Comparison of ENCODE assay signal across 26 mouse cellular contexts in the genomic region with DNA sequence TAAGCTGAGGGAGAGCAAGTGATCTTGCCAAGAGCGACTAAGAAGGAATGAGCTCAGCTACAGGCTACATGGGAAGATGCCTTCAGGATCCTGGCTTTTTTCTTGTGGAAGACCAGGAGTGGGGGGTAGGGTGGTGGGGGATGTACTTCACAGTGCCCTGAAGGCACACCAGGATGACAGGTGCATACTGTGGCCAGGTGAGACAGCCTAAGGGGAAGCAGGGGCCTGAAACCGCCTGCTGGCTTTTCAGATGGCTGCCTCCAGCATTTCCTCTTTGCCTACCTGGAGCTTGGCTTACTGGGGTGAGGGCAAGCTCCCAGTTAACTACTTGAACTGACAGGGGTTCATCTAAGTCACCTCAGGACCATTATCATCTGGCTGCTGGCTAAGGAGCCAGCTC. TPM values are rescaled to one million over a fixed set of nuclear protein-coding genes. Genes with fewer than 3 reads are reported as not detected.
A peak's percentile ranks its signal among the peaks of the same experiment; 100 is the strongest.
DNase-seq lines count a peak whose midpoint lies in the region; ATAC-seq lines count a peak whose summit lies in the region.
"Had no signal": no experiment of that assay in that cellular context is flagged by ENCODE, and none has a peak within 500 bp of the region (broad histone marks: within the 10 kb centered on the region; RNA-seq: fewer than 3 reads in every experiment).

No protein-coding gene starts in this region.

- DNase-seq in forebrain, embryonic 10.5 days (ENCODE audit: extremely low spot score, low spot score) = no peak
- DNase-seq in kidney, postnatal 25 days = no peak
- no peak for DNase-seq in right cerebral cortex, postnatal 4 days
- DNase-seq: adrenal gland, postnatal 25 days; B cell, adult 2 months; cerebellum, adult 18-20 months; cerebellum, adult 9-10 months; cerebellum, postnatal 14 days; gastrocnemius, postnatal 10 days; gastrocnemius, postnatal 36 days; heart, adult 2 months; heart, postnatal 10 days; heart, postnatal 36 days had no signal

- peaks cover 18% of the 10 kb centered on the region for H3K27me3 ChIP-seq in forebrain, embryonic 10.5 days (ENCODE audit: poor library complexity, severe bottlenecking)
- H3K27me3 ChIP-seq in forebrain, embryonic 15.5 days = no peaks in the 10 kb centered on the region
- H3K27me3 ChIP-seq in kidney, embryonic 16.5 days (ENCODE audit: insufficient read depth, low read length) = no peaks in the 10 kb centered on the region
- H3K27me3 ChIP-seq in midbrain, embryonic 16.5 days (ENCODE audit: control insufficient read depth, insufficient read depth, low read depth, low read length) = no peaks in the 10 kb centered on the region; the same call in 1 of the 2 replicates
- H3K27me3 ChIP-seq: embryonic facial prominence, embryonic 12.5 days; embryonic facial prominence, embryonic 15.5 days; heart, embryonic 12.5 days; heart, embryonic 15.5 days; hindbrain, embryonic 13.5 days had no signal

- no peak overlapping the region for H3K4me3 ChIP-seq in forebrain, embryonic 10.5 days
- no peak overlapping the region for H3K4me3 ChIP-seq in forebrain, embryonic 15.5 days
- H3K4me3 ChIP-seq in kidney, embryonic 16.5 days (ENCODE audit: low read length) = no peak overlapping the region
- H3K4me3 ChIP-seq in brown adipose tissue, adult 24 weeks (ENCODE audit: insufficient read depth, low read depth, low read length) = no peak overlapping the region
- H3K4me3 ChIP-seq in midbrain, embryonic 16.5 days (ENCODE audit: low read depth, low read length) = no peak overlapping the region
- H3K4me3 ChIP-seq: embryonic facial prominence, embryonic 12.5 days; embryonic facial prominence, embryonic 15.5 days; forebrain, embryonic 12.5 days; heart, adult 2 months; heart, embryonic 12.5 days; heart, embryonic 15.5 days; hindbrain, embryonic 10.5 days; hindbrain, embryonic 13.5 days had no signal

- no peak overlapping the region for H3K9ac ChIP-seq in forebrain, embryonic 15.5 days (replicated peaks)
- H3K9ac ChIP-seq in kidney, embryonic 16.5 days (replicated peaks; ENCODE audit: low read length) = no peak overlapping the region
- no peak overlapping the region for H3K9ac ChIP-seq in midbrain, embryonic 16.5 days (ENCODE audit: low read depth, low read length)
- H3K9ac ChIP-seq: embryonic facial prominence, embryonic 12.5 days; embryonic facial prominence, embryonic 15.5 days; forebrain, embryonic 12.5 days; heart, embryonic 12.5 days; heart, embryonic 15.5 days; hindbrain, embryonic 13.5 days had no signal

- H3K4me1 ChIP-seq in forebrain, embryonic 10.5 days = peaks cover 38% of the 10 kb centered on the region
- H3K4me1 ChIP-seq in forebrain, embryonic 15.5 days = no peaks in the 10 kb centered on the region
- H3K4me1 ChIP-seq in kidney, embryonic 16.5 days (ENCODE audit: insufficient read depth, low read length) = peaks cover 31% of the 10 kb centered on the region
- H3K4me1 ChIP-seq in brown adipose tissue, adult 24 weeks (ENCODE audit: control insufficient read depth, insufficient read depth, insufficient read length, low read length) = peaks cover 25% of the 10 kb centered on the region
- H3K4me1 ChIP-seq in midbrain, embryonic 16.5 days (ENCODE audit: control insufficient read depth, insufficient read depth, low read length) = no peaks in the 10 kb centered on the region

- H3K36me3 ChIP-seq in forebrain, embryonic 10.5 days (replicated peaks) = no peaks in the 10 kb centered on the region
- H3K36me3 ChIP-seq in forebrain, embryonic 15.5 days = no peaks in the 10 kb centered on the region
- H3K36me3 ChIP-seq in kidney, embryonic 16.5 days (ENCODE audit: insufficient read depth, low read length) = no peaks in the 10 kb centered on the region
- H3K36me3 ChIP-seq in midbrain, embryonic 16.5 days (ENCODE audit: control insufficient read depth, insufficient read depth, low read length) = no peaks in the 10 kb centered on the region
- H3K36me3 ChIP-seq: embryonic facial prominence, embryonic 12.5 days; embryonic facial prominence, embryonic 15.5 days; forebrain, embryonic 12.5 days; heart, embryonic 12.5 days; heart, embryonic 15.5 days; hindbrain, embryonic 10.5 days; hindbrain, embryonic 13.5 days had no signal

- WGBS in forebrain, embryonic 10.5 days = 92% methylated on average over 2 of the region's 2 CpGs
- 93% methylated on average over 2 of the region's 2 CpGs for WGBS in forebrain, embryonic 15.5 days
- 84% methylated on average over 2 of the region's 2 CpGs for WGBS in kidney, embryonic 16.5 days
- 91% methylated on average over 2 of the region's 2 CpGs for WGBS in midbrain, embryonic 16.5 days

- ATAC-seq in forebrain, embryonic 15.5 days (replicated peaks) = no peak
- ATAC-seq in kidney, embryonic 16.5 days (ENCODE audit: low FRiP score, low TSS enrichment) = no peak
- ATAC-seq in midbrain, embryonic 16.5 days = no peak
- ATAC-seq: forebrain, embryonic 16.5 days; hindbrain, embryonic 16.5 days had no signal

- no peak overlapping the region for H3K4me2 ChIP-seq in forebrain, embryonic 15.5 days (replicated peaks)
- H3K4me2 ChIP-seq in kidney, embryonic 16.5 days (replicated peaks; ENCODE audit: low read depth, low read length) = no peak overlapping the region
- no peak overlapping the region for H3K4me2 ChIP-seq in midbrain, embryonic 16.5 days (ENCODE audit: low read length)
- H3K4me2 ChIP-seq: embryonic facial prominence, embryonic 12.5 days; embryonic facial prominence, embryonic 15.5 days; forebrain, embryonic 12.5 days; heart, embryonic 12.5 days; heart, embryonic 15.5 days; hindbrain, embryonic 13.5 days had no signal

- H3K27ac ChIP-seq in forebrain, embryonic 10.5 days = peak overlapping the region; percentile 36; the same call in 1 of the 2 replicates
- H3K27ac ChIP-seq in forebrain, embryonic 15.5 days (replicated peaks) = no peak overlapping the region
- 0 out of 2 replicates have a peak overlapping the region, but pooled peaks have one; percentile 43 for H3K27ac ChIP-seq in kidney, embryonic 16.5 days (ENCODE audit: low read length)
- peak overlapping the region; percentile 93 for H3K27ac ChIP-seq in brown adipose tissue, adult 24 weeks (replicated peaks; ENCODE audit: low read depth, low read length)
- no peak overlapping the region for H3K27ac ChIP-seq in midbrain, embryonic 16.5 days (ENCODE audit: low read length)
- H3K27ac ChIP-seq: embryonic facial prominence, embryonic 12.5 days; embryonic facial prominence, embryonic 15.5 days; forebrain, embryonic 12.5 days; heart, adult 2 months; heart, embryonic 15.5 days; hindbrain, embryonic 10.5 days; hindbrain, embryonic 13.5 days had no signal

- no peaks in the 10 kb centered on the region for H3K9me3 ChIP-seq in forebrain, embryonic 10.5 days
- H3K9me3 ChIP-seq in forebrain, embryonic 15.5 days = no peaks in the 10 kb centered on the region
- no peaks in the 10 kb centered on the region for H3K9me3 ChIP-seq in kidney, embryonic 16.5 days (ENCODE audit: low read length)
- H3K9me3 ChIP-seq in midbrain, embryonic 16.5 days (replicated peaks; ENCODE audit: control insufficient read depth, low read length, poor library complexity, severe bottlenecking) = no peaks in the 10 kb centered on the region
- H3K9me3 ChIP-seq: embryonic facial prominence, embryonic 12.5 days; embryonic facial prominence, embryonic 15.5 days; forebrain, embryonic 12.5 days; heart, embryonic 12.5 days; heart, embryonic 15.5 days; hindbrain, embryonic 10.5 days; hindbrain, embryonic 13.5 days had no signal

RNA-seq across cellular contexts. Expression of a gene that starts 34.1 kb away (rescaled TPM):
- polyA plus RNA-seq in forebrain, embryonic 10.5 days (2016; fragmentation: Nextera tagmentation; extraction: Ambion mirVana) = 488 and 529 TPM in 2 replicates
- 87.3 and 98.1 TPM in 2 replicates for polyA plus RNA-seq in forebrain, embryonic 15.5 days (2015; fragmentation: Nextera tagmentation; extraction: Ambion mirVana)
- polyA plus RNA-seq in kidney, embryonic 16.5 days (2015; fragmentation: Nextera tagmentation; extraction: Ambion mirVana) = 953 and 999 TPM in 2 replicates
- polyA plus RNA-seq in brown adipose tissue, adult 24 weeks (2012; ENCODE audit: insufficient read depth, insufficient read length, missing spikeins) = 75.0 and 78.1 TPM in 2 replicates
- polyA plus RNA-seq in midbrain, embryonic 16.5 days (2015; fragmentation: Nextera tagmentation; extraction: Ambion mirVana) = 110 and 114 TPM in 2 replicates

RNA-seq across cellular contexts. Expression of a gene that starts 55.9 kb away (rescaled TPM):
- polyA plus RNA-seq in forebrain, embryonic 10.5 days (2016; fragmentation: Nextera tagmentation; extraction: Ambion mirVana) = 485 and 525 TPM in 2 replicates
- polyA plus RNA-seq in forebrain, embryonic 15.5 days (2015; fragmentation: Nextera tagmentation; extraction: Ambion mirVana) = 302 and 341 TPM in 2 replicates
- 372 and 438 TPM in 2 replicates for polyA plus RNA-seq in kidney, embryonic 16.5 days (2015; fragmentation: Nextera tagmentation; extraction: Ambion mirVana)
- 772 and 1,311 TPM in 2 replicates for polyA plus RNA-seq in brown adipose tissue, adult 24 weeks (2012; ENCODE audit: insufficient read depth, insufficient read length, missing spikeins)
- polyA plus RNA-seq in midbrain, embryonic 16.5 days (2015; fragmentation: Nextera tagmentation; extraction: Ambion mirVana) = 245 and 251 TPM in 2 replicates

Comparison
In these comparisons a context has a peak if more than half of its experiments do, and no peak if none do; other contexts are left out.
1. H3K27ac ChIP-seq: peak in forebrain, embryonic 10.5 days (single experiment), kidney, embryonic 16.5 days (single experiment) and brown adipose tissue, adult 24 weeks (single experiment); none in forebrain, embryonic 15.5 days (single experiment) and midbrain, embryonic 16.5 days (single experiment).